Mouse (Mus musculus) erythroblast, embryonic 14.5 days (primary cell): ENCODE measurements around the gene Mum1.

Experiments
- GATA1 ChIP-seq: IDR thresholded peaks from 2 replicates; pipeline ENCODE4 v1.6.1; 2012; ENCODE audit warnings: low read length, inconsistent platforms, mixed read lengths
- TAL1 ChIP-seq: IDR thresholded peaks from 3 replicates; pipeline ENCODE4 v1.6.1; 2012; ENCODE audit warnings: low read length, inconsistent platforms, mixed read lengths

GRCm38 (mm10) chr10:80261585-80261968, 35.3 kb downstream of the Mum1 start:
- TF ChIP-seq GATA1 = no peak
- no peak for TF ChIP-seq TAL1
